Mouse (Mus musculus) CH12.LX (cell line): ENCODE measurements around the gene Smim20. TPM values are rescaled to one million over a fixed set of nuclear protein-coding genes. Genes with fewer than 3 reads are reported as not detected.

ENCODE experiments used
- DNase-seq: peaks from one replicate; pipeline ENCODE4 v3.0.0-alpha.2; 2013; ENCODE audit errors: extremely low read depth
- H3K27ac ChIP-seq: 2 replicates; pipeline ENCODE4 v1.5.1; 2012; ENCODE audit warnings: low read depth, mild to moderate bottlenecking, control low read depth, moderate library complexity; ENCODE audit not compliant: insufficient read depth
- H3K27me3 ChIP-seq: replicated peaks from 2 replicates; pipeline ENCODE3; 2012; ENCODE audit warnings: inconsistent platforms
- H3K36me3 ChIP-seq, 2 experiments: replicated peaks in 1 of 2; 2 replicates each; pipeline versions ENCODE3 to v1.6.1; 2012; ENCODE audit warnings: inconsistent platforms in 1 of 2, low read length in 1 of 2, mild to moderate bottlenecking in 1 of 2, mixed read lengths in 1 of 2, moderate library complexity in 1 of 2; ENCODE audit not compliant: control insufficient read depth in 1 of 2, insufficient read depth in 1 of 2
- H3K4me1 ChIP-seq, 2 experiments: 2 replicates each; pipeline ENCODE4 v1.6.1; 2012; ENCODE audit warnings: inconsistent platforms in 1 of 2, moderate library complexity in 1 of 2; ENCODE audit not compliant: insufficient read depth in 2 of 2, control insufficient read depth in 1 of 2
- H3K4me2 ChIP-seq: 2 replicates; pipeline ENCODE4 v1.6.1; 2012; ENCODE audit warnings: low read depth, mild to moderate bottlenecking, control low read depth; ENCODE audit not compliant: poor library complexity, insufficient read depth, severe bottlenecking
- H3K4me3 ChIP-seq, 3 experiments: fragments of 150-350 bp in 1 of 3; sonication (generic) in 1 of 3; replicated peaks in 1 of 3; 2 replicates each; pipeline versions ENCODE3 to v1.5.1; 2011 to 2012; ENCODE audit warnings: low read depth in 2 of 3, low read length in 2 of 3, mild to moderate bottlenecking in 2 of 3, moderate library complexity in 2 of 3, control low read depth in 1 of 3, improper control_type of control experiment in 1 of 3, inconsistent platforms in 1 of 3, mixed read lengths in 1 of 3; ENCODE audit not compliant: poor library complexity in 1 of 3
- H3K79me2 ChIP-seq: replicated peaks from 2 replicates; pipeline ENCODE4 v1.6.1; 2012; ENCODE audit warnings: mild to moderate bottlenecking, moderate library complexity; ENCODE audit not compliant: control insufficient read depth, poor library complexity, insufficient read depth, severe bottlenecking; ENCODE audit errors: extremely low read depth
- H3K9ac ChIP-seq: 2 replicates; pipeline ENCODE4 v1.6.1; 2012; ENCODE audit warnings: low read depth, mild to moderate bottlenecking, control low read depth, moderate library complexity; ENCODE audit not compliant: insufficient read depth
- H3K9me3 ChIP-seq: replicated peaks from 2 replicates; pipeline ENCODE3; 2012; ENCODE audit warnings: low read length, inconsistent platforms, mixed read lengths
- BHLHE40 ChIP-seq: IDR thresholded peaks from 2 replicates; pipeline ENCODE4 v1.6.1; 2011; ENCODE audit warnings: mild to moderate bottlenecking, low read depth, low read length, improper control_type of control experiment
- CTCF ChIP-seq, 2 experiments: IDR thresholded peaks in 1 of 2; conservative IDR thresholded peaks in 1 of 2; 2 replicates each; pipeline ENCODE4 v1.5.1; 2011 to 2012; ENCODE audit warnings: low read depth in 2 of 2, low read length in 2 of 2, improper control_type of control experiment in 1 of 2, inconsistent platforms in 1 of 2, mild to moderate bottlenecking in 1 of 2, moderate library complexity in 1 of 2
- ELF1 ChIP-seq: IDR thresholded peaks from 2 replicates; pipeline ENCODE4 v1.6.1; 2014; ENCODE audit warnings: low read depth, mild to moderate bottlenecking, inconsistent platforms, low read length, improper control_type of control experiment
- ETS1 ChIP-seq: conservative IDR thresholded peaks from 2 replicates; pipeline ENCODE4 v1.6.1; 2012; ENCODE audit warnings: low read depth, mild to moderate bottlenecking, inconsistent platforms, low read length, improper control_type of control experiment, moderate library complexity
- JUN ChIP-seq: IDR thresholded peaks from 2 replicates; pipeline ENCODE4 v1.6.1; 2011; ENCODE audit warnings: low read depth, mild to moderate bottlenecking, low read length, improper control_type of control experiment, moderate library complexity; ENCODE audit not compliant: insufficient read depth
- KAT2A ChIP-seq: IDR thresholded peaks from 2 replicates; pipeline ENCODE4 v1.6.1; 2012; ENCODE audit warnings: low read length, improper control_type of control experiment, inconsistent platforms; ENCODE audit not compliant: insufficient replicate concordance
- MEF2A ChIP-seq: IDR thresholded peaks from 2 replicates; pipeline ENCODE4 v1.6.1; 2014; ENCODE audit warnings: low read depth, mild to moderate bottlenecking, inconsistent platforms, low read length, improper control_type of control experiment, borderline replicate concordance
- PAX5 ChIP-seq: IDR thresholded peaks from 2 replicates; pipeline ENCODE4 v1.6.1; 2012; ENCODE audit warnings: low read length, inconsistent platforms, mixed read lengths
- POLR2AphosphoS2 ChIP-seq: IDR thresholded peaks from 2 replicates; pipeline ENCODE4 v1.6.1; 2011; ENCODE audit warnings: low read depth, low read length, improper control_type of control experiment
- RCOR1 ChIP-seq: conservative IDR thresholded peaks from 2 replicates; pipeline ENCODE4 v1.6.1; 2012; ENCODE audit warnings: low read depth, mild to moderate bottlenecking, inconsistent platforms, low read length, improper control_type of control experiment
- TCF12 ChIP-seq: IDR thresholded peaks from 2 replicates; pipeline ENCODE4 v1.6.1; 2014; ENCODE audit warnings: low read depth, mild to moderate bottlenecking, inconsistent platforms, low read length, improper control_type of control experiment
- USF1 ChIP-seq: IDR thresholded peaks from 2 replicates; pipeline ENCODE4 v1.6.1; 2014; ENCODE audit warnings: low read depth, mild to moderate bottlenecking, inconsistent platforms, low read length, improper control_type of control experiment
- USF2 ChIP-seq: conservative IDR thresholded peaks from 2 replicates; pipeline ENCODE4 v1.6.1; 2011; ENCODE audit warnings: low read depth, low read length, improper control_type of control experiment
- ZKSCAN1 ChIP-seq: IDR thresholded peaks from 2 replicates; pipeline ENCODE4 v1.6.1; 2012; ENCODE audit warnings: low read depth, inconsistent platforms, low read length, improper control_type of control experiment, borderline replicate concordance
- ZMIZ1 ChIP-seq: IDR thresholded peaks from 2 replicates; pipeline ENCODE4 v1.6.1; 2012; ENCODE audit warnings: low read depth, mild to moderate bottlenecking, inconsistent platforms, low read length, improper control_type of control experiment
- dilution Hi-C: fragments of 300-500 bp; cut with MboI; formaldehyde crosslinking; loops from 2 replicates; pipeline ENCODE4 v1.14.3; 2020; ENCODE audit warnings: low sequenced_read_pairs; ENCODE audit not compliant: extremely low pct_unique_long_range_greater_than_20kb, extremely low pct_ligation_motif_present
- in situ Hi-C: fragments of 300-500 bp; cut with MboI; formaldehyde crosslinking; loops from 3 replicates; pipeline ENCODE4 v1.14.3; 2019; ENCODE audit warnings: low sequenced_read_pairs, low pct_ligation_motif_present, low pct_unique_long_range_greater_than_20kb, mixed read lengths
- polyA plus RNA-seq: library from polyadenylated mRNA; unstranded; fragments of >175 nt; gene quantifications from 2 replicates; pipeline ENCODE4 v1.2.1, GENCODE M21; 2012; ENCODE audit warnings: low read depth; ENCODE audit not compliant: insufficient read length
- total RNA-seq, 2 experiments: library from RNA; depleted of rRNA; stranded (reverse); fragments of 300-350 nt in 1 of 2; fragments of >200 nt in 1 of 2; gene quantifications; 2 replicates each; pipeline ENCODE4 v1.2.3; 2012 to 2014

Gene Smim20
- total and polyA plus RNA-seq, 3 experiments, result 52.1 to 93.5 (median 54.3) TPM

DNA sequence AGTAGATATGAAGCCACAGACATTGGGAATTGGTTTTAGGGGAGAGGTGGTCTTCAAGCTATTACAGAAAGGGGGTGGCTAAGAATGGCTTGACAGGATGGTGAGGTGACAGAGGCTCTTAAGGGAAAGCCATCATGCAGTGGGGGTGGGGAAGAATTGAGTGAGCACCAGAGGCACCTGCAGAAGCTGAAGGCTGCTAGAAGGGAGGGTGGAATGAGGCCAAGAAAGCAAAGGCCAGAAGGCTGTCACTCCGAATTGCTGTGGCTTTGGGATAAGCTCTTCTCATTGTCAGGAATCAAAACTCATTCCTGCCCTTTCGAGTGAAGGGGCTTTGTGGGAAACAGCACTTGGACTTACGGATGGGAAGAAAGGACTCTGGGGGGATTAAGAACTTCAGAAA lies 12.1 kb upstream of the Smim20 start:
- Histone ChIP-seq H3K9me3 (no peaks in the 10 kb centered on the region), H3K9ac (no peak overlapping the region), H3K36me3 (no peaks in the 10 kb centered on the region), H3K79me2 (no peaks in the 10 kb centered on the region), H3K4me1 (peaks cover 0 to 5% of the 10 kb centered on the region in 2 experiments; a peak in 1 of 4 replicates), H3K27ac (no peak overlapping the region), H3K27me3 (no peaks in the 10 kb centered on the region), H3K4me3 (no peak overlapping the region), H3K4me2 (no peak overlapping the region)
- TF ChIP-seq PAX5 (no peak), JUN (no peak), RCOR1 (no peak), POLR2AphosphoS2 (no peak), CTCF (conservative IDR thresholded peaks at IDR 0.05 in 1 of 2, IDR thresholded peaks at IDR 0.05 in 1 of 2; ENCODE audit: low read depth in 2 of 2, low read length in 2 of 2) (no peak)
- no peak for DNase-seq
- in situ Hi-C loops, result no loop called here
- dilution Hi-C loops, result no loop called here

DNA sequence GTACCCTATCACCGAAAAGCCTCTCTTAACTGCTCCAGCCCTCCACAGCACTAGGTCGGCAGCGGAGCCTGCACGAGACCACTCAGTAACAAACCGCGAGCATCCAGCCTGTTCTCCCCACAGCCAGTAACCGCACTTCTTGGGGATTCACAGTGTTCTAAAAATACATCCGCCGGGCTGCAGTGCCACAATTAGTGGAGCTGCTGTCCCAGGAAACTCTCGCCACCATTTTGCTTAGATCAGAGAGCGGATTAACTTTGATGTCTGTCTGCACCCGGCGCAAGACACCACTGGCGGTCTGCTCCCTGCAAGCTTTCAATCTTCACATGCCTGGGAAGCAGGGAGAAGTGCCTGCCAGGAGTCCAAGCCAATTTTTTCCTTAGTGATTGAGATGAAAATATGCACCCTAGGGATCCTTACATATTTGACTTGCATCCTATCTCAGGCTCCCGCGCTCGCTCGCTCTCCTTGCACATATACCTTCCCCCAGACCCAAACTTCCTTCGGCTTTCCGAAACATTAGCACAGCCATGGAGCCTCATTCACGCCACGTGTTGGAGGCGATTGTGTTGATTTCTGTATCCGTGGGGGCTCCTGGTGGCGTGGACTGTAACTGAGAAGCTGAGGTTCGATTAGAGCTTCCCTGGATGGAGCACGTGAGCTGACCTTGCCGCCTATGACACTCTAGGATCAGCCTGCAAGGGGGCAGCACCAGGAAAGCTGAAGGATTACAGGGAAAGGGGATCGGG lies 8.7 kb upstream of the Smim20 start:
- Histone ChIP-seq H3K9me3 (no peaks in the 10 kb centered on the region), H3K4me1 (peaks cover 0 to 5% of the 10 kb centered on the region in 2 experiments; a peak in 1 of 4 replicates), H3K4me3 (no peak overlapping the region), H3K4me2 (no peak overlapping the region), H3K79me2 (no peaks in the 10 kb centered on the region), H3K9ac (no peak overlapping the region)
- in situ Hi-C loops (no loop called here), dilution Hi-C loops (no loop called here)
- TF ChIP-seq ZKSCAN1 (no peak), ETS1 (no peak), BHLHE40 (no peak), RCOR1 (no peak), ZMIZ1 (no peak), ELF1 (no peak), TCF12 (no peak), POLR2AphosphoS2 (no peak), USF1 (no peak), USF2 (no peak), JUN (no peak), MEF2A (no peak), KAT2A (no peak)
- TF ChIP-seq, all 38 proteins: peak for 0
- no peak overlapping the region for H3K27ac ChIP-seq
- no peaks in the 10 kb centered on the region for H3K27me3 ChIP-seq
- DNase-seq, result no peak
- no peaks in the 10 kb centered on the region for H3K36me3 ChIP-seq
